Mouse (Mus musculus) stomach, postnatal 0 days (tissue): ENCODE results near the gene Nedd1. TPM values are rescaled to one million over a fixed set of nuclear protein-coding genes. Genes with fewer than 3 reads are reported as not detected.

Source experiments
- ATAC-seq: fragments of 200-750 bp; cut with Nextera tagmentation; 2 replicates; pipeline ENCODE4 v1.8.0; 2017; ENCODE audit not compliant: low FRiP score, low TSS enrichment
- DNase-seq: peaks from one replicate; pipeline ENCODE4 v3.0.0-alpha.2; 2016; ENCODE audit warnings: low spot score
- H3K27ac ChIP-seq: fragments of 300-500 bp; sonication (generic); replicated peaks from 2 replicates; pipeline ENCODE4 v1.5.1; 2014; ENCODE audit warnings: mild to moderate bottlenecking, control low read depth
- H3K27me3 ChIP-seq: fragments of 300-500 bp; sonication (generic); 2 replicates; pipeline ENCODE4 v1.6.1; 2014; ENCODE audit warnings: low read length; ENCODE audit not compliant: control insufficient read depth, insufficient read depth
- H3K36me3 ChIP-seq: fragments of 300-500 bp; sonication (generic); 2 replicates; pipeline ENCODE4 v1.6.1; 2014; ENCODE audit warnings: low read length, mixed read lengths; ENCODE audit not compliant: control insufficient read depth, insufficient read depth
- H3K4me1 ChIP-seq: fragments of 300-500 bp; sonication (generic); replicated peaks from 2 replicates; pipeline ENCODE4 v1.6.1; 2014; ENCODE audit warnings: antibody characterized with exemption; ENCODE audit not compliant: control insufficient read depth, insufficient read depth
- H3K4me2 ChIP-seq: fragments of 300-500 bp; sonication (generic); replicated peaks from 2 replicates; pipeline ENCODE4 v1.6.1; 2014; ENCODE audit warnings: low read depth, mild to moderate bottlenecking, control low read depth, moderate library complexity
- H3K4me3 ChIP-seq: fragments of 300-500 bp; sonication (generic); 2 replicates; pipeline ENCODE4 v1.5.1; 2014; ENCODE audit warnings: low read depth, low read length, control low read depth
- H3K9ac ChIP-seq: fragments of 300-500 bp; sonication (generic); 2 replicates; pipeline ENCODE4 v1.6.1; 2014; ENCODE audit warnings: mild to moderate bottlenecking, low read length, control low read depth, mixed read lengths
- H3K9me3 ChIP-seq: fragments of 300-500 bp; sonication (generic); 2 replicates; pipeline ENCODE4 v1.6.1; 2016; ENCODE audit warnings: low read length; ENCODE audit not compliant: control insufficient read depth
- CTCF ChIP-seq: IDR thresholded peaks from 2 replicates; pipeline ENCODE4 v1.5.1; 2016; ENCODE audit warnings: antibody characterized with exemption, low read depth, mild to moderate bottlenecking, moderate library complexity
- EP300 ChIP-seq: optimal IDR thresholded peaks from 2 replicates; pipeline ENCODE3; 2016; ENCODE audit warnings: antibody characterized with exemption
- WGBS: fragments of 180-500 bp; shearing (Covaris S2); extraction: QIAGEN DNeasy Blood & Tissue Kit; methylation state at CpG from one replicate; pipeline ENCODE4 v1.1.7; 2014; 5-methylcytosine and 5-hydroxymethylcytosine counted together
- polyA plus RNA-seq: library from polyadenylated mRNA; unstranded; fragments of >200 nt; fragmentation: Nextera tagmentation; extraction: Ambion mirVana; gene quantifications from 2 replicates; pipeline ENCODE4 v1.2.1, GENCODE M21; 2015

Nedd1 gene
- 18.9 and 21.4 TPM in 2 replicates for polyA plus RNA-seq

DNA sequence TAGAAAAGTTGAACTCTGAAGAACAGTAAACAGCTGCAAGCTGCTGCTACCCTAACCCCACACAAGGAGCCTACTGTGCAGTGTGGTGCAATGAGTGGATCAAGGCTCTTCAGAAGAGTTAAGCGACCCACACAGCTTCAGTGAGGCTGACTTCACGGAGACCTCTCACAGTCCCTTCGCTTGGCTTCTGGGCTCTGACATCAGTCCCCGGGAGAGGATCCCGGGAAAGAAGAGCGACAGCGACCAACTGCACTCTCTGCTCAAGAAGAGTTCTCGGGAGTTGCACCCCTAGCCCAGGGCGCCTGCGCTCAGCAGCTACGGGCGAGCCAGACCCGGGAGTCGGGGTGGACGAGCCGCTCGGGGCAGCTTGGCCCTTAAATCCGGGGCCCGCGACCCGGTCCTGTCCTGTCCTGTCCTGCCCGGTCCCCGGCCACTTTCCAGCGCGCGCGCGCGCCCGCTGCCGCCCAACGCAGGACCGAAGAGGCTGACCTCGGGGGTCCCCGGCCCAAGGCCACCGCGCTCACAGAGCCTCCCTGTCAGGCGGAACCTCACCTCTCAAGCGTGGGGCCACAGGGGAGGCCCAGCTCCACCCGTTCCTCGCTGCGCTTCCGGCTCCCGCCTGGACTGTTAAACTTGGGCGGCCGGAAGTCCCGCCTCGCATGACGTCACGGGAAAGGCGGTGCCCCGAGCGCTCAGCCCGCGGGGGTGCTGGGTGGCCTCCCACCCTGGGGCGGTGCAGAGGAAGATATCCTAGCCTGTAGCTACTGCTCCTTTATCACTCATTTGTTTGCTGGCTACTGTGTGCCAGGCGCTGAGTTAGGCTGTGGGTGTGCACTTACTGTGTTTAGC lies at the start of gene Nedd1:
Nedd1 (minus strand) TSS at position 650 of the 849 bp plus-strand sequence.
- H3K4me3 ChIP-seq: peak within 1 kb of the TSS; percentile 91
- TF ChIP-seq CTCF (no peak), EP300 (no peak)
- no peaks in the 10 kb centered on the region for H3K27me3 ChIP-seq
- DNase-seq: peak; percentile 99
- H3K9me3 ChIP-seq: no peaks in the 10 kb centered on the region
- peak; percentile 100 for ATAC-seq
- 0% methylated on average over 56 of the region's 57 CpGs for WGBS
- no peaks in the 10 kb centered on the region for H3K4me1 ChIP-seq
- H3K36me3 ChIP-seq: no peaks in the 10 kb centered on the region
- H3K27ac ChIP-seq: peak within 1 kb of the TSS; percentile 96
- peak within 1 kb of the TSS; percentile 94 for H3K9ac ChIP-seq
- H3K4me2 ChIP-seq: peak within 1 kb of the TSS; percentile 70

DNA sequence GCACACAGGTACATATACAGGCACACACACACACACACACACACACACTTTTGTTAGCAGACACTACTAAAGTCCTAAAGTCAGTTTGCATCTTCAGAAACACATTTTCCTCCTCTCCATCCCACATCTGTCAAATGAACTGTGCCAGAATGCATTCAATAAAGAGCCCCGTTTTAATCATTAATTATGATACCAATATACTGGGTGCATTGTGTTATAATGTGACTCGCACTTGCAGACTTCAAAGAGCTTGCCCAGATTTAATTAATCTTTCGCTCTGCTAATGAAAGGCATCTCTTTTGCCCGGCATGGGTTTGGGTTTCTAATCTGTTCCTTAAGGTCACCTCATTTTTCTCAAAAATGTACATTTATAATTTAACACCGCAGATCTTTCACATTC lies 32.1 kb upstream of the Nedd1 start:
- no peak for TF ChIP-seq EP300
- TF ChIP-seq CTCF: no peak
- H3K4me1 ChIP-seq: no peaks in the 10 kb centered on the region
- 83% methylated on average over 5 of the region's 5 CpGs for WGBS
- no peak overlapping the region for H3K27ac ChIP-seq
- DNase-seq: no peak
- no peak overlapping the region for H3K4me3 ChIP-seq
- no peaks in the 10 kb centered on the region for H3K27me3 ChIP-seq
- no peaks in the 10 kb centered on the region for H3K36me3 ChIP-seq
- H3K9me3 ChIP-seq: no peaks in the 10 kb centered on the region
- no peak for ATAC-seq
- H3K9ac ChIP-seq: no peak overlapping the region
- H3K4me2 ChIP-seq: no peak overlapping the region

DNA sequence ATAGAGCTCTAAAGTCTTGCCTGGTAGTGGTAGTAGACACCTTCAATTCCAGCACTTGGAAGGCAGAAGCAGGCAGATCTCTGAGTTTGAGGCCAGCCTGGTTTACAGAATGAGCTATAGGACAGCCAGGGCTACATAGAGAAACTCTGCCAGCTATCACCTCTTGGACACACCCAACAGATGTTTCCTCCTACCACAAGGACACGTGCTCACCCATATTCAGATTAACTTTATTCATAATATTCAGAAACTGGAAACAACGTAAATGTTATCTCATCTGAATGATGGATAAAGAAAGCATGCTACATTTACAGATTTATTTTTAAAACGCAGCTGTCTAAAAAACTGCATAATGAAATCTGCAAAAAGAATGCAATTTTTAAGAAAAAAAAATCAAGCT lies 8.1 kb upstream of the Nedd1 start:
- Histone ChIP-seq H3K27ac (no peak overlapping the region), H3K27me3 (no peaks in the 10 kb centered on the region), H3K4me2 (no peak overlapping the region), H3K9me3 (no peaks in the 10 kb centered on the region), H3K36me3 (no peaks in the 10 kb centered on the region), H3K9ac (no peak overlapping the region), H3K4me3 (no peak overlapping the region), H3K4me1 (no peaks in the 10 kb centered on the region)
- ATAC-seq: no peak
- no peak for TF ChIP-seq EP300
- no peak for TF ChIP-seq CTCF
- DNase-seq: no peak
- 86% methylated on average over 3 of the region's 3 CpGs for WGBS

DNA sequence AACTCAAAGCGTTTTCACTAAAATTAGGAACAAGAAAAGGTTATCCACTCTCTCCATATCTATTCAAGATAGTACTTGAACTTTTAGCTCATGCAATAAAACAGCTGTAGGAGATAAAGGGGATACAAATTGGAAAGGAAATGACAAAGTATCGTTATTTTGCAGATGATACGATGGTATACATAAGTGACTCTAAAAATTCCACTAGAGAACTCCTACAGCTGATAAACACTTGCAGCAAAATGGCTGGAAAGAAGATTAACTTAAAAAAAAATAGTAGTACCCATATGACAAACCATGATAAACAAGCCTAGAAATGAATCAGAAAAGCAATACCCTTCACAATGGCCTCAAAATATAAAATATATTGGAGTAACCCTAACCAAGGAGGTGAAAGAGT lies 6.5 kb upstream of the Nedd1 start:
- H3K4me2 ChIP-seq: no peak overlapping the region
- TF ChIP-seq CTCF (no peak), EP300 (no peak)
- no peaks in the 10 kb centered on the region for H3K4me1 ChIP-seq
- H3K27me3 ChIP-seq: no peaks in the 10 kb centered on the region
- H3K36me3 ChIP-seq: no peaks in the 10 kb centered on the region
- H3K27ac ChIP-seq: no peak overlapping the region
- ATAC-seq (no peak), DNase-seq (no peak)
- no peaks in the 10 kb centered on the region for H3K9me3 ChIP-seq
- WGBS: 77% methylated on average over 3 of the region's 3 CpGs
- no peak overlapping the region for H3K4me3 ChIP-seq
- H3K9ac ChIP-seq: no peak overlapping the region

DNA sequence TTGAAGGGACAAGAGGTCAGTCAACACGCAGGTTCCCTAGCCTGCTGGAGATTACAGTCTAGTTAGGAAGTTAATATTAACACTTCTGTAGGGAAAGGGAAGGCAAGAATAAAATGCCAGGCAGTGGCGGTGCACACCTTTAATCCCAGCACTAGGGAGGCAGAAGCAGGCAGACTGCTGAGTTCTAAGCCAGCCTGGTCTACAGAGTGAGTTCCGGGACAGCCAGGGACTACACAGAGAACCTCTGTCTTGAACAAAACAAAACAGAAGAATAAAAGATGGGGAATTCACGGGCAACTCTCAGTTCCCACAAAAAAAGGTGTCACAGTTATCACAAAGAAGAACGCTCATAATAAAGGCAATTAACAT lies 384 bp upstream of the Nedd1 start:
- no peaks in the 10 kb centered on the region for H3K27me3 ChIP-seq
- peak overlapping the region; percentile 94 for H3K9ac ChIP-seq
- H3K4me1 ChIP-seq: no peaks in the 10 kb centered on the region
- WGBS: 22% methylated on average over 5 of the region's 5 CpGs
- ATAC-seq: no peak
- peak overlapping the region; percentile 96 for H3K27ac ChIP-seq
- H3K4me3 ChIP-seq: peak overlapping the region; percentile 91
- no peak; the same call in 1 of the 2 replicates for TF ChIP-seq CTCF
- no peak for TF ChIP-seq EP300
- no peak for DNase-seq
- H3K36me3 ChIP-seq: no peaks in the 10 kb centered on the region
- peak overlapping the region; percentile 70 for H3K4me2 ChIP-seq
- no peaks in the 10 kb centered on the region for H3K9me3 ChIP-seq

DNA sequence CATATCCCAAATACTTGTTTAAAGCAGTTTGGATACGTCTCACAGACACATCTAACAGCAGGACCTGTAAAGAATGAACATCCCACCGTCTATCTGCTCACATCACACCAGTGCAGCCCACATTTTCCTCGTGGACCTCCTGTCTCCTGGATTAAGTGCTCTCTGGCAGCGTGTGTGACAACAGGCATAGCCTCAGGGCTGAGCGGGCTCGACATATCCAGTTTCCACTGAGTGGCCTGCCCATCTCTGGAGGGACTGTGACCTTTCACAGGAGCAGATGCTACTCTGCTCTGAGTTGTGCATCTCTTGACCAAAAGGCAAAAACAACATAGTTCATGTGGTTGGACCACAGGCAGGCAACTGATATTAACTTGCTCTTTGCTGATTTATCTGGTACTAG lies 23.2 kb downstream of the Nedd1 start:
- no peaks in the 10 kb centered on the region for H3K27me3 ChIP-seq
- DNase-seq: no peak
- ATAC-seq: no peak
- TF ChIP-seq CTCF: no peak
- TF ChIP-seq EP300: no peak
- H3K36me3 ChIP-seq: 0 out of 2 replicates have a peak, but pooled peaks cover 2% of the 10 kb centered on the region
- no peak overlapping the region for H3K4me3 ChIP-seq
- H3K4me1 ChIP-seq: no peaks in the 10 kb centered on the region
- H3K27ac ChIP-seq: no peak overlapping the region
- WGBS: 81% methylated on average over 6 of the region's 6 CpGs
- no peaks in the 10 kb centered on the region for H3K9me3 ChIP-seq
- H3K9ac ChIP-seq: no peak overlapping the region
- no peak overlapping the region for H3K4me2 ChIP-seq
